Mouse (Mus musculus) MEL (cell line): ENCODE measurements at regions not wholly inside any gene's neighbourhood (a gene's known extent, or its start where the extent isn't known, plus 50 kb on each side); places are given as distances from the start of the nearest gene placed in this dataset.

Source experiments
- CHD2 ChIP-seq: IDR thresholded peaks from 2 replicates; pipeline ENCODE4 v1.6.1; 2011; ENCODE audit warnings: low read length, improper control_type of control experiment
- CTCF ChIP-seq, 3 experiments: IDR thresholded peaks in 2 of 3; conservative IDR thresholded peaks in 1 of 3; 2 replicates each; pipeline ENCODE4 v1.5.1; 2011 to 2012; ENCODE audit warnings: low read length in 3 of 3, low read depth in 2 of 3, mild to moderate bottlenecking in 2 of 3, improper control_type of control experiment in 1 of 3, inconsistent platforms in 1 of 3, mixed read lengths in 1 of 3, moderate library complexity in 1 of 3; ENCODE audit not compliant: control insufficient read depth in 1 of 3, insufficient read depth in 1 of 3, poor library complexity in 1 of 3, severe bottlenecking in 1 of 3
- E2F4 ChIP-seq: IDR thresholded peaks from 2 replicates; pipeline ENCODE4 v1.6.1; 2011; ENCODE audit warnings: low read depth, low read length, improper control_type of control experiment, borderline replicate concordance
- EP300 ChIP-seq, 2 experiments: IDR thresholded peaks; 2 replicates each; pipeline ENCODE4 v1.6.1; 2011; ENCODE audit warnings: improper control_type of control experiment in 2 of 2, low read length in 2 of 2, low read depth in 1 of 2, mild to moderate bottlenecking in 1 of 2
- ETS1 ChIP-seq: IDR thresholded peaks from 2 replicates; pipeline ENCODE4 v1.6.1; 2012; ENCODE audit warnings: low read depth, mild to moderate bottlenecking, inconsistent platforms, low read length, improper control_type of control experiment, moderate library complexity
- GABPA ChIP-seq: IDR thresholded peaks from 2 replicates; pipeline ENCODE4 v1.6.1; 2012; ENCODE audit warnings: low read depth, mild to moderate bottlenecking, inconsistent platforms, low read length, improper control_type of control experiment, moderate library complexity
- MXI1 ChIP-seq: IDR thresholded peaks from 2 replicates; pipeline ENCODE4 v1.6.1; 2011; ENCODE audit warnings: mild to moderate bottlenecking, low read depth, low read length, improper control_type of control experiment
- POLR2A ChIP-seq, 2 experiments: IDR thresholded peaks; 2 replicates each; pipeline ENCODE4 v1.6.1; 2011 to 2012; ENCODE audit warnings: low read length in 2 of 2, mild to moderate bottlenecking in 2 of 2, control low read depth in 1 of 2, improper control_type of control experiment in 1 of 2, low read depth in 1 of 2, moderate library complexity in 1 of 2; ENCODE audit not compliant: control insufficient read depth in 1 of 2, insufficient read depth in 1 of 2, poor library complexity in 1 of 2
- RCOR1 ChIP-seq: IDR thresholded peaks from 2 replicates; pipeline ENCODE4 v1.6.1; 2012; ENCODE audit warnings: low read depth, mild to moderate bottlenecking, inconsistent platforms, low read length, improper control_type of control experiment
- USF1 ChIP-seq: IDR thresholded peaks from 2 replicates; pipeline ENCODE4 v1.6.1; 2014; ENCODE audit warnings: low read depth, mild to moderate bottlenecking, inconsistent platforms, low read length, improper control_type of control experiment, moderate library complexity
- ZC3H11A ChIP-seq: IDR thresholded peaks from 2 replicates; pipeline ENCODE4 v1.6.1; 2012; ENCODE audit warnings: low read depth, mild to moderate bottlenecking, inconsistent platforms, low read length, improper control_type of control experiment

DNA sequence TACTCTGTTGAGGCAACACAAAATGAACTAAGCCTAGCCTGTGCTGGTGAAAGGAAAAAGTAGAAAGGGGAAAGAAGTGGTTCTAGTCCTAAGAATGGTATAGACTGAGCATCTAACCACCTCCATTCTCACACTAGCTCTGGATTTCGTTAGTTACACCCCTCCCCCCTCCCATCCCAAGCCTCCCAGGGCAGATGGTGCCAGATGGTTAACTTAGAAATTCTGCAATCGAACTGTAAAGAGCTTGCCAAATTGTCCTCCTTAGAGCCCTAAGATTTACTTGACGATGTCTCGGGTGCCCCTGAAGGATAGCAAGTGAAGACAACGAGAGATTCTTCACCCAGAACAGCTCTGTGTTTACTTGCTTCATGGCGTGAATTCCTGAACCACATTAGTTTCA is 453.7 kb upstream of the Clint1 start:
- TF ChIP-seq POLR2A (IDR thresholded peaks at IDR 0.05; ENCODE audit: control insufficient read depth in 1 of 2, insufficient read depth in 1 of 2, low read depth in 1 of 2, low read length in 2 of 2, poor library complexity in 1 of 2) (no peak), CTCF (IDR thresholded peaks at IDR 0.05 in 2 of 3, conservative IDR thresholded peaks at IDR 0.05 in 1 of 3; ENCODE audit: control insufficient read depth in 1 of 3, insufficient read depth in 1 of 3, low read depth in 2 of 3, low read length in 3 of 3, poor library complexity in 1 of 3, severe bottlenecking in 1 of 3) (no peak), USF1 (no peak), ETS1 (no peak), MXI1 (no peak), ZC3H11A (no peak), CHD2 (no peak), GABPA (no peak), RCOR1 (no peak), E2F4 (no peak), EP300 (IDR thresholded peaks at IDR 0.05; ENCODE audit: low read depth in 1 of 2, low read length in 2 of 2) (no peak)
